Mouse (Mus musculus): ENCODE measurements at regions not wholly inside any gene's neighbourhood (a gene's known extent, or its start where the extent isn't known, plus 50 kb on each side); places are given as distances from the start of the nearest gene placed in this dataset.
A peak's percentile ranks its signal among the peaks of the same experiment; 100 is the strongest.

GRCm38 (mm10) chr9:60998086-60998785 lies 203.9 kb downstream of the Uaca start:
- in situ Hi-C loops (cut with MboI; ENCODE audit: low pct_unique_long_range_greater_than_20kb) = no loop called here
- ChIA-PET CTCF (interaction anchor here (0.7 to 1.7 kb wide), 4 partner anchors 10 to 880 kb away, joined by 3 to 4 read pairs (median 3); no protein-coding TSS in a partner anchor), POLR2A (interaction anchor here (1.0 kb wide), 1 partner anchor 862 kb away, joined by 6 read pairs; no protein-coding TSS in a partner anchor)
- peaks cover 13% of the 10 kb centered on the region for H3K27me3 ChIP-seq
- no peak for TF ChIP-seq CTCF (IDR thresholded peaks at IDR 0.05)
- DNase-seq (ENCODE audit: low read depth, low spot score) (no peak), ATAC-seq (no peak)

GRCm38 (mm10) chr9:60999001-60999529 lies 204.7 kb downstream of the Uaca start:
- H3K27me3 ChIP-seq = peaks cover 14% of the 10 kb centered on the region
- DNase-seq (ENCODE audit: low read depth, low spot score) (no peak), ATAC-seq (no peak)
- ChIA-PET POLR2A (no interaction called here), CTCF (interaction anchor here (1.1 to 1.7 kb wide), 2 partner anchors 12 to 15 kb away, joined by 3 to 4 read pairs; no protein-coding TSS in a partner anchor)
- TF ChIP-seq CTCF (IDR thresholded peaks at IDR 0.05) = no peak
- in situ Hi-C loops (cut with MboI; ENCODE audit: low pct_unique_long_range_greater_than_20kb) = no loop called here

GRCm38 (mm10) chr9:61000232-61000631 lies 205.9 kb downstream of the Uaca start:
- POLR2A ChIA-PET = interaction anchor here (0.6 kb wide), 1 partner anchor 818 kb away, joined by 4 read pairs; no protein-coding TSS in a partner anchor
- CTCF ChIA-PET = no interaction called here
- ATAC-seq (no peak), DNase-seq (ENCODE audit: low read depth, low spot score) (no peak)
- TF ChIP-seq CTCF (IDR thresholded peaks at IDR 0.05) = no peak
- in situ Hi-C loops (cut with MboI; ENCODE audit: low pct_unique_long_range_greater_than_20kb) = no loop called here
- H3K27me3 ChIP-seq = peaks cover 17% of the 10 kb centered on the region

- peaks cover 17% of the 10 kb centered on the region for H3K27me3 ChIP-seq
- in situ Hi-C loops (cut with MboI; ENCODE audit: low pct_unique_long_range_greater_than_20kb) = no loop called here
- ATAC-seq = no peak
- no peak for DNase-seq (ENCODE audit: low read depth, low spot score)
- ChIA-PET POLR2A (interaction anchor here (1.0 kb wide), 1 partner anchor 13 kb away, joined by 4 read pairs; no protein-coding TSS in a partner anchor), CTCF (no interaction called here)
- no peak for TF ChIP-seq CTCF (IDR thresholded peaks at IDR 0.05)
These were observed 208.2 kb downstream of the Uaca start for GRCm38 (mm10) chr9:61002572-61002971.

DNA sequence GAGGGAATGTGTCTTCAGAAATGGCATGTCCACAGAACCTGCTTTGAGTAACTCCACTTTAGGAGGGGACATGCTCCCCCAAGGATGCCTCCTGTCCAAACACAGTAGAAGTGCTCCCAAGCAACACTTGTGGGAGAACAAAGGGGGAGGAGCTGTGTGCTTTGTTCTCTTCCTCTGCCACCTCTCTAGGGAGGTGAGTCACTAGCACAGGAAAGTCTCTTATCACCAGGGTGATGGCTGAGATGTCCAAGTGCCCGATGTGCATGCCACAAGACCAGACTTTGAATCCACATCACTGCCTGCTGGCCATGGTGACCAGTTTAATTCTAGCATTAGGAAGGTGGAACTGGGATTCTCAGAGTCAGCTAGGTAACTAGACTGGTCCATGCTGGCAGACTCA lies 214.1 kb downstream of the Uaca start:
- peaks cover 3% of the 10 kb centered on the region for H3K27me3 ChIP-seq
- ChIA-PET POLR2A (no interaction called here), CTCF (interaction anchor here (1.0 kb wide), 1 partner anchor 10 kb away, joined by 3 read pairs; no protein-coding TSS in a partner anchor)
- ATAC-seq = no peak
- TF ChIP-seq CTCF (IDR thresholded peaks at IDR 0.05) = no peak
- DNase-seq (ENCODE audit: low read depth, low spot score) = no peak
- in situ Hi-C loops (cut with MboI; ENCODE audit: low pct_unique_long_range_greater_than_20kb) = no loop called here

GRCm38 (mm10) chr9:61011066-61011465 lies 216.7 kb downstream of the Uaca start:
- ATAC-seq = no peak
- no peaks in the 10 kb centered on the region for H3K27me3 ChIP-seq
- in situ Hi-C loops (cut with MboI; ENCODE audit: low pct_unique_long_range_greater_than_20kb) = loop anchor here (5.0 kb wide), 1 partner anchor 114 kb away; no protein-coding TSS in a partner anchor

GRCm38 (mm10) chr9:61012771-61013540 lies 218.6 kb downstream of the Uaca start:
- no peak for TF ChIP-seq CTCF (IDR thresholded peaks at IDR 0.05)
- ATAC-seq (peak; percentile 64), DNase-seq (ENCODE audit: low read depth, low spot score) (peak; percentile 99)
- H3K27me3 ChIP-seq = no peaks in the 10 kb centered on the region
- in situ Hi-C loops (cut with MboI; ENCODE audit: low pct_unique_long_range_greater_than_20kb) = loop anchor here (5.0 kb wide), 1 partner anchor 116 kb away; no protein-coding TSS in a partner anchor
- ChIA-PET CTCF (interaction anchor here (1.1 to 1.4 kb wide), 3 partner anchors 14 to 264 kb away, joined by 3 to 4 read pairs (median 4); no protein-coding TSS in a partner anchor), POLR2A (interaction anchor here (1.0 kb wide), 1 partner anchor 356 kb away, joined by 4 read pairs; no protein-coding TSS in a partner anchor)

More at GRCm38 (mm10) chr9:61011066-61011465, 216.7 kb downstream of the Uaca start:
- no peak for TF ChIP-seq CTCF (IDR thresholded peaks at IDR 0.05)
- ChIA-PET CTCF (no interaction called here), POLR2A (no interaction called here)
- DNase-seq (ENCODE audit: low read depth, low spot score) = no peak

DNA sequence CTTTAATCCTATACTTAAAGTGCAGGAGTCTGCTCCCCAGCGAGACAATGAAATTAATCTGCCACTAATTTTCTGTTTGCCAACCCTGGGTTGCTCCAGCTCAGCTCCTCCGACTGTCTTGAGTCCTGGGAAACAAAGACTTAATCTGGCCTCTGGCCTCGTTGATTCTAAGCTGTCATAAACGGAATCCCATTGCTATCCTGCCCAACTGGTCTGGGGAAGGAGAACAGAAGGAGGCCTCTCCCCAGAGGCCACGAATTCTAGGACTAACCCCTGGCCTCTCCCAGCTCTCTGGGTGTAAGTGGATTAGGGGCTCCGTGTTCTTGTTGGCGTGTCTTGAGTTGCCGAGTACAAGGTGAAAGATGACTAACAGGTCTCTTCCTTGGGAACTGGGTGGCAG lies 219.8 kb downstream of the Uaca start:
- H3K27me3 ChIP-seq = peaks cover 5% of the 10 kb centered on the region
- DNase-seq (ENCODE audit: low read depth, low spot score) (peak; percentile 44), ATAC-seq (no peak)
- no peak for TF ChIP-seq CTCF (IDR thresholded peaks at IDR 0.05)
- in situ Hi-C loops (cut with MboI; ENCODE audit: low pct_unique_long_range_greater_than_20kb) = loop anchor here (5.0 kb wide), 1 partner anchor 117 kb away; no protein-coding TSS in a partner anchor
- CTCF ChIA-PET = interaction anchor here (1.4 kb wide), 1 partner anchor 15 kb away, joined by 4 read pairs; no protein-coding TSS in a partner anchor
- POLR2A ChIA-PET = interaction anchor here (0.5 kb wide), 1 partner anchor 311 kb away, joined by 6 read pairs; no protein-coding TSS in a partner anchor

DNA sequence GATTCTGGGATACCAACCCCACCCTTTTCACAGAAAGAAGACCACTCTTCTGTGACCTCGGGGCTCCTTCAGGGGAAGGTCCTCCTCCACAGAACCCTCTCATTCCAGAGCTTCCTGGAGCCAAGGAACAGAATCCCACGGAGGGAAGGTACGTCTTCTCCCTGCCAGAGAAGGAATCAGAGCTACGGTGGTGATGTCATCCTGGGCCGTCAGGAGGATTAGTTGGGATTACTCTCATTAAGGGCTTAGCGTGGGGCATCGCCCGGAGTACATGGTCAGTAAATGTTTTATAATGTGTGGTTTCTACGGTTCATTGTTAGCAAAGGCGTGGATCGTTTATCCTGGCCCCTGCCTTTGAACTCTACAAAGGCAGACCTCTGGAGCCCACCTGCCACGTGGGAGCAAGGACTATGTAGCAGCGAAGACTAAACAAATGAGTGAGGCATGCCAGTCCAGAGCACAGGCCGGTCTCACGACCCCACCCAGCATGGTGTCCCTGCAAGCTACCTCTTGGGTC lies 221.1 kb downstream of the Uaca start:
- POLR2A ChIA-PET = interaction anchor here (0.7 to 1.3 kb wide), 2 partner anchors 357 to 857 kb away, joined by 3 to 5 read pairs; partner anchors contain the start of gene Tle3

GRCm38 (mm10) chr9:61016673-61017072 lies 222.3 kb downstream of the Uaca start:
- CTCF ChIA-PET = interaction anchor here (1.1 kb wide), 1 partner anchor 355 kb away, joined by 3 read pairs; the partner anchor contains the start of gene Tle3
- peak; percentile 44 for ATAC-seq
- peaks cover 7% of the 10 kb centered on the region for H3K27me3 ChIP-seq
- in situ Hi-C loops (cut with MboI; ENCODE audit: low pct_unique_long_range_greater_than_20kb) = loop anchor here (5.0 kb wide), 4 partner anchors 291 to 681 kb away; no protein-coding TSS in a partner anchor
- no peak for TF ChIP-seq CTCF (IDR thresholded peaks at IDR 0.05)
- POLR2A ChIA-PET = interaction anchor here (0.7 kb wide), 1 partner anchor 354 kb away, joined by 3 read pairs; no protein-coding TSS in a partner anchor
- DNase-seq (ENCODE audit: low read depth, low spot score) = peak; percentile 99

More for the DNA sequence above, 221.1 kb downstream of the Uaca start:
- H3K27me3 ChIP-seq = peaks cover 7% of the 10 kb centered on the region
- in situ Hi-C loops (cut with MboI; ENCODE audit: low pct_unique_long_range_greater_than_20kb) = loop anchor here (5.0 kb wide), 4 partner anchors 292 to 682 kb away; no protein-coding TSS in a partner anchor
- DNase-seq (ENCODE audit: low read depth, low spot score) (peak; percentile 98), ATAC-seq (peak; percentile 32)
- CTCF ChIA-PET = no interaction called here
- TF ChIP-seq CTCF (IDR thresholded peaks at IDR 0.05) = no peak

Data from Patski (cell line).